Mouse (Mus musculus) heart, postnatal 0 days (tissue): ENCODE results near the gene Abca4. TPM values are rescaled to one million over a fixed set of nuclear protein-coding genes. Genes with fewer than 3 reads are reported as not detected.

Experiments used
- ATAC-seq: fragments of 200-750 bp; cut with Nextera tagmentation; 2 replicates; pipeline ENCODE4 v1.8.0; 2017; ENCODE audit warnings: low read depth, moderate number of reproducible peaks, moderate library complexity; ENCODE audit not compliant: insufficient read depth
- DNase-seq: peaks from one replicate; pipeline ENCODE4 v3.0.0-alpha.2; 2016; ENCODE audit warnings: low spot score
- H3K27ac ChIP-seq: fragments of 300-500 bp; sonication (generic); 2 replicates; pipeline ENCODE4 v1.5.1; 2014; ENCODE audit warnings: low read depth, mild to moderate bottlenecking
- H3K27me3 ChIP-seq: fragments of 300-500 bp; sonication (generic); 2 replicates; pipeline ENCODE4 v1.6.1; 2014; ENCODE audit warnings: low read length, mixed read lengths; ENCODE audit not compliant: control insufficient read depth, insufficient read depth
- H3K36me3 ChIP-seq: fragments of 300-500 bp; sonication (generic); replicated peaks from 2 replicates; pipeline ENCODE4 v1.6.1; 2014; ENCODE audit warnings: low read length, mixed read lengths; ENCODE audit not compliant: control insufficient read depth, insufficient read depth
- H3K4me1 ChIP-seq: fragments of 300-500 bp; sonication (generic); 2 replicates; pipeline ENCODE4 v1.6.1; 2014; ENCODE audit warnings: antibody characterized with exemption; ENCODE audit not compliant: control insufficient read depth, insufficient read depth
- H3K4me2 ChIP-seq: fragments of 300-500 bp; sonication (generic); 2 replicates; pipeline ENCODE4 v1.6.1; 2014; ENCODE audit warnings: low read depth, mild to moderate bottlenecking, low read length, moderate library complexity
- H3K4me3 ChIP-seq: fragments of 300-500 bp; sonication (generic); 2 replicates; pipeline ENCODE4 v1.5.1; 2014; ENCODE audit warnings: low read depth, low read length
- H3K9ac ChIP-seq: fragments of 300-500 bp; sonication (generic); replicated peaks from 2 replicates; pipeline ENCODE4 v1.6.1; 2014; ENCODE audit warnings: low read depth, low read length, mixed read lengths
- H3K9me3 ChIP-seq: fragments of 300-500 bp; sonication (generic); replicated peaks from 2 replicates; pipeline ENCODE4 v1.6.1; 2016; ENCODE audit warnings: low read length; ENCODE audit not compliant: control insufficient read depth
- CTCF ChIP-seq: IDR thresholded peaks from 2 replicates; pipeline ENCODE4 v1.5.1; 2016; ENCODE audit warnings: antibody characterized with exemption, control low read depth, low read depth
- EP300 ChIP-seq: IDR thresholded peaks from 2 replicates; pipeline ENCODE4 v1.6.1; 2016; ENCODE audit warnings: antibody characterized with exemption, low read depth
- WGBS: fragments of 180-500 bp; shearing (Covaris S2); extraction: QIAGEN DNeasy Blood & Tissue Kit; methylation state at CpG from one replicate; pipeline ENCODE4 v1.1.7; 2014; 5-methylcytosine and 5-hydroxymethylcytosine counted together
- polyA plus RNA-seq: library from polyadenylated mRNA; unstranded; fragments of >200 nt; fragmentation: Nextera tagmentation; extraction: Ambion mirVana; gene quantifications from 2 replicates; pipeline ENCODE4 v1.2.1, GENCODE M21; 2015
- total RNA-seq: library from RNA; depleted of rRNA; stranded (reverse); fragments of >200 nt; gene quantifications from 2 replicates; pipeline ENCODE4 v1.2.3, GENCODE M21; 2014; ENCODE audit warnings: low replicate concordance

The Abca4 gene
- total and polyA plus RNA-seq, 2 experiments from 2014 or later: 5.7 to 21.9 TPM

- Histone ChIP-seq H3K9me3 (no peaks in the 10 kb centered on the region), H3K9ac (no peak overlapping the region), H3K4me3 (no peak overlapping the region), H3K4me1 (no peaks in the 10 kb centered on the region), H3K27ac (no peak overlapping the region), H3K36me3 (no peaks in the 10 kb centered on the region), H3K27me3 (no peaks in the 10 kb centered on the region), H3K4me2 (no peak overlapping the region)
- 61% methylated on average over 9 of the region's 9 CpGs for WGBS
- TF ChIP-seq CTCF (no peak), EP300 (no peak)
- no peak for ATAC-seq
- DNase-seq: no peak
Measured at GRCm38 (mm10) chr3:122058439-122059198, 14.4 kb downstream of the Abca4 start.

GRCm38 (mm10) chr3:122062586-122062985, 18.3 kb downstream of the Abca4 start:
- DNase-seq (no peak), ATAC-seq (no peak)
- WGBS: 86% methylated on average over 10 of the region's 10 CpGs
- Histone ChIP-seq H3K4me2 (no peak overlapping the region), H3K9ac (no peak overlapping the region), H3K4me1 (peaks cover 15% of the 10 kb centered on the region), H3K4me3 (no peak overlapping the region), H3K9me3 (no peaks in the 10 kb centered on the region), H3K27ac (no peak overlapping the region), H3K27me3 (no peaks in the 10 kb centered on the region), H3K36me3 (no peaks in the 10 kb centered on the region)
- TF ChIP-seq CTCF: no peak
- TF ChIP-seq EP300: no peak

- Histone ChIP-seq H3K9me3 (no peaks in the 10 kb centered on the region), H3K27ac (peak overlapping the region; percentile 79), H3K4me2 (no peak overlapping the region), H3K27me3 (no peaks in the 10 kb centered on the region), H3K9ac (no peak overlapping the region), H3K4me3 (no peak overlapping the region), H3K36me3 (no peaks in the 10 kb centered on the region), H3K4me1 (peaks cover 15% of the 10 kb centered on the region)
- DNase-seq: peak; percentile 65
- WGBS: 30% methylated on average over 13 of the region's 13 CpGs
- peak; percentile 80 for TF ChIP-seq EP300
- no peak for TF ChIP-seq CTCF
- peak; percentile 83 for ATAC-seq
Measured at GRCm38 (mm10) chr3:122064556-122065410, 20.5 kb downstream of the Abca4 start.

GRCm38 (mm10) chr3:122071769-122072168, 27.5 kb downstream of the Abca4 start:
- no peaks in the 10 kb centered on the region for H3K36me3 ChIP-seq
- no peaks in the 10 kb centered on the region for H3K9me3 ChIP-seq
- ATAC-seq (no peak), DNase-seq (no peak)
- TF ChIP-seq CTCF (no peak), EP300 (no peak)
- no peaks in the 10 kb centered on the region for H3K27me3 ChIP-seq
- H3K4me1 ChIP-seq: peaks cover 18% of the 10 kb centered on the region
- H3K4me3 ChIP-seq: no peak overlapping the region
- H3K27ac ChIP-seq: no peak overlapping the region
- H3K4me2 ChIP-seq: no peak overlapping the region
- 77% methylated on average over 10 of the region's 10 CpGs for WGBS
- H3K9ac ChIP-seq: no peak overlapping the region

GRCm38 (mm10) chr3:122072646-122073571, 28.7 kb downstream of the Abca4 start:
- ATAC-seq: peak; percentile 25; the same call in 1 of the 2 replicates
- peaks cover 18% of the 10 kb centered on the region for H3K4me1 ChIP-seq
- no peak overlapping the region for H3K9ac ChIP-seq
- TF ChIP-seq CTCF (no peak), EP300 (no peak)
- no peak for DNase-seq
- no peaks in the 10 kb centered on the region for H3K36me3 ChIP-seq
- H3K9me3 ChIP-seq: no peaks in the 10 kb centered on the region
- H3K4me3 ChIP-seq: no peak overlapping the region
- no peaks in the 10 kb centered on the region for H3K27me3 ChIP-seq
- H3K4me2 ChIP-seq: no peak overlapping the region
- WGBS: 52% methylated on average over 11 of the region's 11 CpGs
- H3K27ac ChIP-seq: peak overlapping the region; percentile 87
